Mouse (Mus musculus): ENCODE measurements around the gene Psme3.

- TF ChIP-seq POLR2A (IDR thresholded peaks at IDR 0.05; ENCODE audit: insufficient read length, low read depth) (no peak), E2F4 (IDR thresholded peaks at IDR 0.05; ENCODE audit: insufficient read depth) (no peak), TCF12 (IDR thresholded peaks at IDR 0.05; ENCODE audit: insufficient read depth, poor library complexity, severe bottlenecking) (no peak), SRF (IDR thresholded peaks at IDR 0.05; ENCODE audit: control insufficient read depth, insufficient read length, low read depth) (no peak)
Measured at GRCm38 (mm10) chr11:101275309-101275708, 40.7 kb upstream of the Psme3 start.
